Mouse (Mus musculus): ENCODE measurements around the gene Glmp. TPM values are rescaled to one million over a fixed set of nuclear protein-coding genes. Genes with fewer than 3 reads are reported as not detected.
"Not testable (repeated sequence)": the region's sequence is repeated elsewhere in the genome, so short reads cannot be mapped to it uniquely, and the experiment has no call there.

The Glmp gene
- polyA plus RNA-seq, 1 experiment from 2014 or later: 126 TPM

GRCm38 (mm10) chr3:88367517-88367916 is 42.7 kb downstream of the Glmp start:
- H3K4me3 ChIP-seq (ENCODE audit: control insufficient read depth in 1 of 2, insufficient read depth in 1 of 2, low read depth in 1 of 2, low read length in 2 of 2); H3K4me2 ChIP-seq (ENCODE audit: low read length); ATAC-seq (ENCODE audit: insufficient number of reproducible peaks, insufficient read depth, low FRiP score, low read depth); H3K9me3 ChIP-seq (ENCODE audit: control insufficient read depth, low read length); H3K36me3 ChIP-seq (ENCODE audit: control insufficient read depth, insufficient read depth, low read length); H3K9ac ChIP-seq (ENCODE audit: low read length); H3K27ac ChIP-seq (replicated peaks in 1 of 2; ENCODE audit: control insufficient read depth in 1 of 2, insufficient read depth in 1 of 2, low read depth in 2 of 2, low read length in 2 of 2): not testable (repeated sequence)
- 56% methylated on average over 3 of the region's 7 CpGs for WGBS
- H3K27me3 ChIP-seq (ENCODE audit: control insufficient read depth, insufficient read depth, low read length): peaks cover 17% of the 10 kb centered on the region
- H3K4me1 ChIP-seq (ENCODE audit: control insufficient read depth in 2 of 2, insufficient read depth in 2 of 2, low read length in 2 of 2): peaks cover 9 to 17% of the 10 kb centered on the region in 2 experiments

GRCm38 (mm10) chr3:88368511-88368910 is 43.7 kb downstream of the Glmp start:
- peaks cover 8 to 15% of the 10 kb centered on the region in 2 experiments for H3K4me1 ChIP-seq (ENCODE audit: control insufficient read depth in 2 of 2, insufficient read depth in 2 of 2, low read length in 2 of 2)
- H3K27ac ChIP-seq (replicated peaks in 1 of 2; ENCODE audit: control insufficient read depth in 1 of 2, insufficient read depth in 1 of 2, low read depth in 2 of 2, low read length in 2 of 2); H3K4me2 ChIP-seq (ENCODE audit: low read length); H3K4me3 ChIP-seq (ENCODE audit: control insufficient read depth in 1 of 2, insufficient read depth in 1 of 2, low read depth in 1 of 2, low read length in 2 of 2); H3K9me3 ChIP-seq (ENCODE audit: control insufficient read depth, low read length); ATAC-seq (ENCODE audit: insufficient number of reproducible peaks, insufficient read depth, low FRiP score, low read depth); H3K9ac ChIP-seq (ENCODE audit: low read length); H3K36me3 ChIP-seq (ENCODE audit: control insufficient read depth, insufficient read depth, low read length): not testable (repeated sequence)
- WGBS: 65% methylated on average over 7 of the region's 7 CpGs
- peaks cover 17% of the 10 kb centered on the region for H3K27me3 ChIP-seq (ENCODE audit: control insufficient read depth, insufficient read depth, low read length)

- not testable (repeated sequence) for ATAC-seq (ENCODE audit: insufficient number of reproducible peaks, insufficient read depth, low FRiP score, low read depth); H3K27me3 ChIP-seq (ENCODE audit: control insufficient read depth, insufficient read depth, low read length)
These were observed 47.8 kb downstream of the Glmp start, which contains the start of gene Bglap3 for GRCm38 (mm10) chr3:88372643-88373042. Gene Bglap3 (minus strand): TSS chr3:88372743.

GRCm38 (mm10) chr3:88375750-88376626 is 51.2 kb downstream of the Glmp start:
- not testable (repeated sequence) for H3K9ac ChIP-seq (ENCODE audit: low read length); H3K4me1 ChIP-seq (ENCODE audit: control insufficient read depth in 2 of 2, insufficient read depth in 2 of 2, low read length in 2 of 2); H3K9me3 ChIP-seq (ENCODE audit: control insufficient read depth, low read length); H3K4me3 ChIP-seq (ENCODE audit: control insufficient read depth in 1 of 2, insufficient read depth in 1 of 2, low read depth in 1 of 2, low read length in 2 of 2); H3K27me3 ChIP-seq (ENCODE audit: control insufficient read depth, insufficient read depth, low read length); H3K36me3 ChIP-seq (ENCODE audit: control insufficient read depth, insufficient read depth, low read length); H3K27ac ChIP-seq (replicated peaks in 1 of 2; ENCODE audit: control insufficient read depth in 1 of 2, insufficient read depth in 1 of 2, low read depth in 2 of 2, low read length in 2 of 2)
- peak; percentile 68; the same call in 1 of the 2 replicates for ATAC-seq (ENCODE audit: insufficient number of reproducible peaks, insufficient read depth, low FRiP score, low read depth)
- 14% methylated on average over 16 of the region's 19 CpGs for WGBS
- peak overlapping the region; percentile 50 for H3K4me2 ChIP-seq (ENCODE audit: low read length)

More at GRCm38 (mm10) chr3:88372643-88373042, 47.8 kb downstream of the Glmp start, which contains the start of gene Bglap3:
- H3K36me3 ChIP-seq (ENCODE audit: control insufficient read depth, insufficient read depth, low read length); H3K4me3 ChIP-seq (ENCODE audit: control insufficient read depth in 1 of 2, insufficient read depth in 1 of 2, low read depth in 1 of 2, low read length in 2 of 2); H3K27ac ChIP-seq (replicated peaks in 1 of 2; ENCODE audit: control insufficient read depth in 1 of 2, insufficient read depth in 1 of 2, low read depth in 2 of 2, low read length in 2 of 2); H3K4me2 ChIP-seq (ENCODE audit: low read length); H3K9ac ChIP-seq (ENCODE audit: low read length); H3K4me1 ChIP-seq (ENCODE audit: control insufficient read depth in 2 of 2, insufficient read depth in 2 of 2, low read length in 2 of 2); H3K9me3 ChIP-seq (ENCODE audit: control insufficient read depth, low read length): not testable (repeated sequence)
- 85% methylated on average over 9 of the region's 9 CpGs for WGBS

GRCm38 (mm10) chr3:88376644-88377043 is 51.8 kb downstream of the Glmp start:
- H3K9ac ChIP-seq (ENCODE audit: low read length); H3K27ac ChIP-seq (replicated peaks in 1 of 2; ENCODE audit: control insufficient read depth in 1 of 2, insufficient read depth in 1 of 2, low read depth in 2 of 2, low read length in 2 of 2); H3K4me1 ChIP-seq (ENCODE audit: control insufficient read depth in 2 of 2, insufficient read depth in 2 of 2, low read length in 2 of 2); H3K36me3 ChIP-seq (ENCODE audit: control insufficient read depth, insufficient read depth, low read length); H3K27me3 ChIP-seq (ENCODE audit: control insufficient read depth, insufficient read depth, low read length); ATAC-seq (ENCODE audit: insufficient number of reproducible peaks, insufficient read depth, low FRiP score, low read depth); H3K9me3 ChIP-seq (ENCODE audit: control insufficient read depth, low read length); H3K4me3 ChIP-seq (ENCODE audit: control insufficient read depth in 1 of 2, insufficient read depth in 1 of 2, low read depth in 1 of 2, low read length in 2 of 2): not testable (repeated sequence)
- WGBS: 20% methylated on average over 5 of the region's 7 CpGs
- H3K4me2 ChIP-seq (ENCODE audit: low read length): peak overlapping the region; percentile 50

GRCm38 (mm10) chr3:88378599-88378998 is 53.8 kb downstream of the Glmp start, which contains the start of gene Bglap2:
Gene Bglap2 (minus strand): TSS chr3:88378699.
- not testable (repeated sequence) for H3K4me3 ChIP-seq (ENCODE audit: control insufficient read depth in 1 of 2, insufficient read depth in 1 of 2, low read depth in 1 of 2, low read length in 2 of 2); ATAC-seq (ENCODE audit: insufficient number of reproducible peaks, insufficient read depth, low FRiP score, low read depth); H3K36me3 ChIP-seq (ENCODE audit: control insufficient read depth, insufficient read depth, low read length); H3K9me3 ChIP-seq (ENCODE audit: control insufficient read depth, low read length); H3K9ac ChIP-seq (ENCODE audit: low read length); H3K27ac ChIP-seq (replicated peaks in 1 of 2; ENCODE audit: control insufficient read depth in 1 of 2, insufficient read depth in 1 of 2, low read depth in 2 of 2, low read length in 2 of 2); H3K4me1 ChIP-seq (ENCODE audit: control insufficient read depth in 2 of 2, insufficient read depth in 2 of 2, low read length in 2 of 2); H3K27me3 ChIP-seq (ENCODE audit: control insufficient read depth, insufficient read depth, low read length); H3K4me2 ChIP-seq (ENCODE audit: low read length)
- WGBS: 70% methylated on average over 4 of the region's 5 CpGs

Measured in heart, embryonic 14.5 days (tissue).